Mouse (Mus musculus) megakaryocyte, embryonic 14.5 days (primary cell): ENCODE results near the gene Pde6d. TPM values are rescaled to one million over a fixed set of nuclear protein-coding genes. Genes with fewer than 3 reads are reported as not detected.

Experiments
- H3K27me3 ChIP-seq: replicated peaks from 2 replicates; pipeline ENCODE3; 2012; ENCODE audit warnings: inconsistent platforms
- H3K36me3 ChIP-seq: replicated peaks from 2 replicates; pipeline ENCODE3; 2012; ENCODE audit warnings: low read length, inconsistent platforms, mixed read lengths
- H3K4me1 ChIP-seq: 2 replicates; pipeline ENCODE4 v1.6.1; 2012; ENCODE audit warnings: inconsistent platforms
- H3K4me3 ChIP-seq: replicated peaks from 2 replicates; pipeline ENCODE3; 2012; ENCODE audit warnings: moderate library complexity, mild to moderate bottlenecking, inconsistent platforms
- H3K9me3 ChIP-seq: 2 replicates; pipeline ENCODE4 v1.6.1; 2012; ENCODE audit warnings: inconsistent platforms
- FLI1 ChIP-seq: IDR thresholded peaks from 2 replicates; pipeline ENCODE4 v1.6.1; 2012; ENCODE audit warnings: low read length, inconsistent platforms, mixed read lengths
- GATA1 ChIP-seq: IDR thresholded peaks from 3 replicates; pipeline ENCODE4 v1.6.1; 2012; ENCODE audit warnings: mixed read lengths, low read length, inconsistent platforms, borderline replicate concordance
- polyA plus RNA-seq: library from polyadenylated mRNA; stranded (reverse); fragments of >175 nt; gene quantifications from 2 replicates; pipeline ENCODE4 v1.2.3, GENCODE M21; 2012; ENCODE audit warnings: low replicate concordance; ENCODE audit not compliant: insufficient read depth

The Pde6d gene
- polyA plus RNA-seq, 1 experiment: 45.8 TPM

DNA sequence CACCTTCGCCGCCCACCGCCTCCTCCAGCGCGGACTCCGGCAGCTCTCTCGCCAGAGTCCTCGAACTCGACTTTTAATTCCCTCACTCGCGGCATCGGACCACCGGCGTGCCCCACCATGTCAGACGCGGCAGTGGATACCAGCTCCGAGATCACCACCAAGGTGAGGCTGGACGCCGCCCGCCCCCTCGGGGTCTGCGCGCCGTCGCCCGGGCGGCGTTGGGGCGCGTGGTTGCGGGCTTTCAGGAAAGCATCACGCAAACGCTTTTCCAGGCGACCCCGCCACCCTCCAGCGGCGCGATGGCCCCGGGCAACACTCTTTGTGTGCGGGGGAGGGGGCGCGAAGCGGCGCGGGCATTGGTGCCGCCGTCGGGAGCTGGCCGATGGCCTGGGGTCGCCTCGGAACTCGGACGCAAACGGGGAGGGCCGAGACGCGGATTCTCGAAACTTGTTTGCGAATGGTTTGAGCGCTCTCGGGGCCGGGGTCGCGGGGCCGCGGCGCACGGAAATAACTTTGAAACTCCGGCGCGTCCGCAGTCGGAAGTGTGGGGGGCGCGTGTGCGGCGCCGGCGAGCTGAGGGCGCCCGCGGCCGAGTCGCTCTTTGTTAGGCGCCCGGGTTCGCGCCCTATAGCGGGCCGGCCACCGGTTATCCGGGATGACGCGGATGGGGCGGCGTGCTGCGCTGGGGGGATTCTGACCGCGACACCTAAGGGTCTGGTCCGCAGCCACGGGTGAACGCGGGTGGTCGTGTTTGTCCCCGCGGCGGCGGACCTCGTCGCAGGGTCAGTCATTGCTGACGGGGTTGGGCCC is 55.4 kb downstream of the Pde6d start:
- Histone ChIP-seq H3K4me1 (peaks cover 63% of the 10 kb centered on the region), H3K9me3 (no peaks in the 10 kb centered on the region)
- TF ChIP-seq FLI1 (no peak), GATA1 (no peak)

DNA sequence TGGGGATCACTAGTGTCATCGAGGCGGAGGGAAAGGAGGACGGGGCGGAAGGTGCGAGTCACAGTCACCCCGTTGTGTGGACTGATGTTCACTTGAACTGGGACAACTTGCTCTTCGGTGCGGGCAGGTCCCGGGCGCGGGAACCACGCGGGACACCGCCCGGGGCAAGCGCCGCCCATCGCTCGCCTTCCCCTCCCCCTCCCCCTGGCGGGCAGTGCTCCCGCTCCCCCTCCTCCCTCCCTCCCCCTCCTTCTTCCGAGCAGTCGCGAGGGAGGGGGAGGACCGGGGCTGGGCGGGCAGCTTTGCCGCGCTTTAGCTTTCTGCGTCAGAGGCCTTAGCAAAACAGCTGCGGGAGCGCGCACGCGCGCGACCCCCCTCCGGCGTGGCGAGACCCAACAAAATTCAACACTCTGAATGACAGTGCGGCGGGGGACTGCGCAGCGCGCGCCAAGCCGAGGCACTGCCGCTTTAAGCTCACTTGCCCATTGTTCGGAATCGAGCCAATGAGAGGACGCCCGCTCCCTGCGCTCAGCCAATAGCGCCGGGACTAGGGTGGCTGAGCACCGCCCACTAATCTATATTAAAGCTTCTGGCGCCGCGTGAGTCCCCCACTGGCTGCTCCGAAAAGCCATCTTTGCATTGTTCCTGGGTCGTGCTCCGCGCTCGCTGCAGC is 56.2 kb downstream of the Pde6d start, which contains the start of gene Ptma:
Gene Ptma, plus strand, starts transcription at position 611 of the 673 bp plus-strand sequence.
- TF ChIP-seq GATA1 (no peak), FLI1 (no peak)
- H3K9me3 ChIP-seq: no peaks in the 10 kb centered on the region
- peak within 1 kb of the TSS; percentile 99 for H3K4me3 ChIP-seq
- peaks cover 20% of the 10 kb centered on the region for H3K36me3 ChIP-seq
- H3K4me1 ChIP-seq: peaks cover 61% of the 10 kb centered on the region
- no peaks in the 10 kb centered on the region for H3K27me3 ChIP-seq

More for the DNA sequence above, 55.4 kb downstream of the Pde6d start:
- Histone ChIP-seq H3K36me3 (peaks cover 24% of the 10 kb centered on the region), H3K4me3 (peak overlapping the region; percentile 99), H3K27me3 (no peaks in the 10 kb centered on the region)

DNA sequence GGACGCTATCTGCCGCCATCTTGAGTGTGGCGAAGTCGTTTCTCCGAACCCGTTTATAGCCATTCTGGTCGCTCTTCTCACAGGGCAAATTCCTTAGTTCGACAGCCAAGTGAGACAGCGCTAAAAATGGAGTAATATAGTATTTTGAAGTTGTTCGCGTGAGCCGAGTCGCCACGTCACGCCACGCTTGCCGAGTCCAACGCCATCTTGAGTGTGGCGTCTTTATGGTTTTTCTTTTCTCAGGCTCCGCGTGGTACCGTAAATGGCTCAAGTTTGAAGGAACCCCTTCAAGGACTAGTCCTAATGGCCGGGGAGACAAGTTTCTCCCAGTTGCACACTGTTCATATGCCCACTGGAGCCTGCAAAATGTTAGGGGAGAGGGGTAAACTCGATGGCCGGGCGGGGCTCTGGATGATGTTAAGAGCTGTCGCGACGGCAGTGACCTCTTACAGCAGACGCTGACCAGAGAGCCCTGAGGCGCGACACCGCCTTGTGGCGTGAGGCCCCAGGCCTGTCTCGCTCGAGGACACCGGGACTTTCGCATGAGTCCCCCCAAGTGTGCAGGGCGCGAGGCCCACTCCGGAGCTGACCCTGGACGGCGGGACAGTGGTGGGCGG is 56.8 kb downstream of the Pde6d start:
- Histone ChIP-seq H3K4me3 (peak overlapping the region; percentile 99), H3K4me1 (peaks cover 55% of the 10 kb centered on the region), H3K9me3 (no peaks in the 10 kb centered on the region)

DNA sequence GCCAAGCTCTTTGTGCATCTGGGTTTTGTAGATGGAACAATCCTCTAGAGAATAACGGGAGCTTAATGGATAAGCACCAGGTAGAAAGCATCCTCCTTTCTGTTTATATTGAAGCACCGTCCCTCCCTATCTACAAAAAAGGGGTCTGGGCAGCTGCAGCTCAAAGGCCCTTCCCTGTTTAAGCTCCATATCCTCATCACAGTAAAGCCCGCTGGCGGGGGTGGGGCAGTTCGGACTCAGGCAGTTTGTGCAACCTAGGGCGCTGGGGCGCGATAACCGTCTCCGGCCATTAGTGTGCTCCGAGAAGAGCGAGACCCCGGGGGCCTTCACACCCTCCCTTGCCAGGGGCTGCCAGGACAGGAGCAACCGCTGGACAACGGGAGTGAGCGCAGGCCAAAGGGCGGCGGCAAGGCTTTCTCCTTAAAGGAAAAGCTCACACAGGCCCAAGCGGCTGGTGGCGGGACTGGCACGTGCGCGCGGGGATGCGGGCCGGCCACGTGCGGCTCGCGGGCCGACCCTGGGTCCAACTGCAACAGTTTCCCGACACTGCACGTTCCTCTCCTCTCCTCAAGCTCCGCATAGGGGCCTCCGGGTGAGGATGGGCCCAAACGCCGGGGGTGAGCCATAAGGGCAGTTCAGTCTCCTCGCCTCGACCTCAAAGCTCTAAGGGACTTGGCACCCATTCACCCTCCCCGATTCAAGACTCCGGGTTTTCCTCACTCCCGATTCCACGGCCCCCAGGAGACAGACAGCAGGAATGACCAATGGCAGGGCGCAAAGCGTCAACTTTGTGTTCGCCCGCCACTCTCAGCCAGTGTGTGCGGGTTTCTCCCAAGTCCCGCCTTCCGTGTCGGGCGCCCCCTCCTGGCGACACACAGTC is 57.6 kb downstream of the Pde6d start:
- Histone ChIP-seq H3K4me3 (peak overlapping the region; percentile 99), H3K4me1 (peaks cover 59% of the 10 kb centered on the region)
- TF ChIP-seq GATA1 (no peak), FLI1 (no peak)

More for the DNA sequence above, 56.8 kb downstream of the Pde6d start:
- Histone ChIP-seq H3K36me3 (peaks cover 13% of the 10 kb centered on the region), H3K27me3 (no peaks in the 10 kb centered on the region)
- no peak for TF ChIP-seq GATA1
- no peak for TF ChIP-seq FLI1

DNA sequence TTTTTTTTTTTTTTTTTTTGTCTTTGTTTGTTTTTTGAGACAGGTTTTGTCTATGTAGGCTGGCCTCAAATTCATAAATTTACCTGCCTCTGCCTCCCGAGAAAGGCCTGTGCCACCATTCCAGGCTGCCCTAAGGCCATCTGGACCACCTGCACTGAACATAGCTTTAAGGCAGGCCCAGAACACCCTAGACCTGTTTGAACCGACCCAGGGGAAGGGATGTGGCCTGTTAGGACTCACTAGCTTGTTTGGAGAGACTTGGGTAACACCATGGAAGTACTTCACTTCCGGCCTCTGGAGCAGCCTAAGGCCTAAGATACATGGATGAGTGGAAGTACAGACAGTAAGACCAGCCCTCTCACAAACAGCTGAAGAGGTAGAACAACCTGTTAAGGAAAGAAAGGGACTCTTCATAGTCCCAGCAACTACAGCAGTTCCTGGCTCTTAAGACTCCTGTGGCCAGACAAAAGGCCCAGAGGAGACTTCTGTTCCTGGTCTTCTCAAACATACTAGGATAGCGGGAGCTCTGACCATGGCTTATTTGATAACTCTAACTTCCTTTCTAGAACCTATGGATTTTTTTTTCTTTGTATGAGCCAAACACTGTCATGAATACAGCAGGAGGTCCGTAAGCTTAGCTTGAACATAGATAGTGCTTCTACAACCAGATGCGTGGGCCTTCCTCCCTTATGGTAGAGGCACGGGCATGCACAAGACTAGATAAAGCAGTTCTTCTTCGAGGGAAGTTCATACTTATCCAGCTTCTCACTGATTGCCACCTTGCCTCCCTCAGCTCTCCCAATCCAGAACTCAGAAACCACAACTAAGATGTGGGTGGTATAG is 58.4 kb downstream of the Pde6d start:
- Histone ChIP-seq H3K4me3 (peak overlapping the region; percentile 99), H3K27me3 (peaks cover 1% of the 10 kb centered on the region), H3K9me3 (no peaks in the 10 kb centered on the region), H3K4me1 (peaks cover 51% of the 10 kb centered on the region), H3K36me3 (peaks cover 4% of the 10 kb centered on the region)
- no peak for TF ChIP-seq FLI1
- no peak for TF ChIP-seq GATA1

More for the DNA sequence above, 57.6 kb downstream of the Pde6d start:
- H3K9me3 ChIP-seq: no peaks in the 10 kb centered on the region
- H3K36me3 ChIP-seq: peaks cover 12% of the 10 kb centered on the region
- H3K27me3 ChIP-seq: no peaks in the 10 kb centered on the region

DNA sequence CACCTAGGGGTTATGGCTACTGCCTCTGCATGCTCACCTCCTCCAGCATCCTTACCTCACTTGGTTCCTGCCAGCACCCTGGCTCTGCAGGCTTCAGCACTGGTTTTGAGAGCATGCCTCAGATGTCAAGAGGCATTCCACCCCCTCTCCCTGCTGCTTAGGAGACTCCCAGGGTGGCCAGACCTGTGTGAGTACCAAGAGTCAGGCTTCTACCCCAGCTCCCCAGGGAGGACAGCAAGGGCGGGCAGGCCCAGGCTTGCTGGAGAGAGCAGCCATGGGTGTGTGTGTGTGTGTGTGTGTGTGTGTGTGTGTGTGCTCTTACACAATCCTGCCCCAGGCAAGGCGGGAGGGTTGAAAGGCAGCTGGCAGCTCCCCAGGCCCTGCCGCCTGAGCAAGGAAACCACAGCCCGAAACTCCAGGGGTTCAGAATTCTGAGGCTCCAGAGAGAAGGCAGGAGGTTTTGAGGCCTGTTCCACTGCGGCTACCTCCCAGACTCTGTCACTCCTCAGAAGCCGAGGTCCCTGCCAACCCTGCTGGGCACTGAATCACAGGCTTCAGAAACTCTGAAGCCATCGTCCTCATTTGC is 60.0 kb downstream of the Pde6d start:
- H3K4me3 ChIP-seq: no peak overlapping the region
- H3K9me3 ChIP-seq: no peaks in the 10 kb centered on the region
- H3K4me1 ChIP-seq: peaks cover 52% of the 10 kb centered on the region
- H3K27me3 ChIP-seq: peaks cover 6% of the 10 kb centered on the region
- TF ChIP-seq FLI1 (no peak), GATA1 (no peak)
- no peaks in the 10 kb centered on the region for H3K36me3 ChIP-seq

DNA sequence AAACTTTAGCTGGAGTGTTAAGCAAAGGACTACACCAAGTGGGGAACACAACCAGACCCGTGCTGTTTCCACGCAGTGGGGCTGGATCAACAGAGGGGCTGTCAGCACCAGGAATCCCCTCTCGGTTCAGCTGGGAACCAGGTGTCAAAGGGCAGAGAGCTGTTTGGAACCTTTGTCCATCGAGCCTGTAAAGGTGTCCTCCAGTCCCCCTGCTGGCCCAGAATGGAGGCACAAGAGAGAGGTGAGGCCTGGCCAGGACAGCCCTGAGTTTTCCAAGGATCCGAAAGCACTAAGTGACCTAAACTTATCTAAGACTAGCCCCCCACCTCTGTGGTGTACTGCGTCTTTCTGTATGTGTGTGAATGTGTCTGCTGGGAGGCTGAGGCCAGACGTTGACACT is 62.1 kb downstream of the Pde6d start:
- Histone ChIP-seq H3K4me1 (peaks cover 66% of the 10 kb centered on the region), H3K4me3 (no peak overlapping the region), H3K9me3 (no peaks in the 10 kb centered on the region), H3K27me3 (peaks cover 6% of the 10 kb centered on the region), H3K36me3 (no peaks in the 10 kb centered on the region)
- TF ChIP-seq GATA1 (no peak), FLI1 (no peak)

DNA sequence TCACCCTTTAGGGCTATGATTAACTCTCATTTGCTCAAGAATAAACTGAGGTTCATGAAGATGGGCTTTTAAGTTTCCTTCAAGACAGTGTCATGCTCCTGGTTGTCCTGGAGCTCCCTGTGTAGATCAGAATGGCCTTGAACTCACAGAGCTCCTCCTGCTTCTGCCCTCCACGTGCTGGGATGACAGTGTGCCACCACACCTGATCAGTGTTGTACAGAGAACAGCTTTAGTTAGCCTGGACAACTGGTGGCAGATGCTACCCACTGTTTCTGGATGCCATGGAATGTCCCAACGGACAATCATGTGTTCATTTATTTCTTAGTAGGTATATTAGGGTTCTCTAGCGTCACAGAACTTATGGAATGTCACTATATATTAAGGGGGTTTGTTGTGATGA is 65.4 kb downstream of the Pde6d start:
- no peak for TF ChIP-seq GATA1
- peaks cover 6% of the 10 kb centered on the region for H3K27me3 ChIP-seq
- no peaks in the 10 kb centered on the region for H3K36me3 ChIP-seq
- H3K4me3 ChIP-seq: no peak overlapping the region
- H3K4me1 ChIP-seq: peaks cover 60% of the 10 kb centered on the region
- no peaks in the 10 kb centered on the region for H3K9me3 ChIP-seq
